ENCODE assay signal across 15 mouse cellular contexts in the genomic region with DNA sequence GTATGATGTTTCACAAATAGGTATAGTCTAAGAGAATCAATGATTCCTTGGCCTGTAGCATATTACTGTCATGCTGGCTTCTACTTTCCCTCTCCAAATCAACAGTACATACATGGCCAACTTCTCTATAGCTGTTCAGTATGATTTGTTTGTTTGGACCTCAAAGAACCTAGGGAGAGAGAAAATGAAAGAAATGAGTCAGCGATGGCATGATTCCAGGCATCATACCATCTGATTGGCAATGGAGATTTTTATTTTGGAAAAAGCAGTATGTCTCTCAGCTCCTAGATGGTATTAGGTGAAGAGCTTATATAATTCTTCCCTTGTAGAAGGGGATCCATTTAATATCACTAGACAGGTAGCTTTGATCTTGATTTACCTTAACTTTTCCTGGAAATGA.
"Had no signal": no experiment of that assay in that cellular context is flagged by ENCODE, and none has a peak within 500 bp of the region (broad histone marks: within the 10 kb centered on the region; RNA-seq: fewer than 3 reads in every experiment).

No protein-coding gene starts in this region.

- H3K9me3 ChIP-seq: liver, embryonic 15.5 days; megakaryocyte, embryonic 14.5 days; midbrain, embryonic 13.5 days; midbrain, embryonic 15.5 days; neural tube, embryonic 12.5 days; stomach, embryonic 15.5 days had no signal

- H3K27ac ChIP-seq: liver, embryonic 15.5 days; macrophage; midbrain, embryonic 13.5 days; midbrain, embryonic 15.5 days; neural tube, embryonic 12.5 days; stomach, embryonic 15.5 days; stomach, postnatal 0 days had no signal

- H3K27me3 ChIP-seq: liver, embryonic 15.5 days; megakaryocyte, embryonic 14.5 days; midbrain, embryonic 13.5 days; midbrain, embryonic 15.5 days; neural tube, embryonic 12.5 days; stomach, embryonic 15.5 days had no signal

- H3K36me3 ChIP-seq: liver, embryonic 15.5 days; midbrain, embryonic 13.5 days; midbrain, embryonic 15.5 days; neural tube, embryonic 12.5 days; stomach, embryonic 15.5 days had no signal

- H3K4me3 ChIP-seq: liver, embryonic 15.5 days; megakaryocyte, embryonic 14.5 days; midbrain, embryonic 13.5 days; midbrain, embryonic 15.5 days; neural tube, embryonic 12.5 days; stomach, embryonic 15.5 days had no signal

- H3K4me1 ChIP-seq: liver, embryonic 15.5 days; megakaryocyte, embryonic 14.5 days; midbrain, embryonic 15.5 days; neural tube, embryonic 12.5 days; stomach, embryonic 15.5 days had no signal

- DNase-seq: liver, postnatal 0 days; lung, embryonic 14.5 days; lung, postnatal 10 days; right cerebral cortex, postnatal 25 days; thymus, adult 2 months; thymus, postnatal 25 days; thymus, postnatal 4 days had no signal
